Mouse (Mus musculus) CH12.LX (cell line): ENCODE measurements around the gene Cog2. TPM values are rescaled to one million over a fixed set of nuclear protein-coding genes. Genes with fewer than 3 reads are reported as not detected.
A peak's percentile ranks its signal among the peaks of the same experiment; 100 is the strongest.

Experiments used
- DNase-seq: peaks from one replicate; pipeline ENCODE4 v3.0.0-alpha.2; 2013; ENCODE audit errors: extremely low read depth
- H3K27ac ChIP-seq: 2 replicates; pipeline ENCODE4 v1.5.1; 2012; ENCODE audit warnings: low read depth, mild to moderate bottlenecking, control low read depth, moderate library complexity; ENCODE audit not compliant: insufficient read depth
- H3K27me3 ChIP-seq: replicated peaks from 2 replicates; pipeline ENCODE3; 2012; ENCODE audit warnings: inconsistent platforms
- H3K36me3 ChIP-seq, 2 experiments: replicated peaks in 1 of 2; 2 replicates each; pipeline versions ENCODE3 to v1.6.1; 2012; ENCODE audit warnings: inconsistent platforms in 1 of 2, low read length in 1 of 2, mild to moderate bottlenecking in 1 of 2, mixed read lengths in 1 of 2, moderate library complexity in 1 of 2; ENCODE audit not compliant: control insufficient read depth in 1 of 2, insufficient read depth in 1 of 2
- H3K4me1 ChIP-seq, 2 experiments: 2 replicates each; pipeline ENCODE4 v1.6.1; 2012; ENCODE audit warnings: inconsistent platforms in 1 of 2, moderate library complexity in 1 of 2; ENCODE audit not compliant: insufficient read depth in 2 of 2, control insufficient read depth in 1 of 2
- H3K4me2 ChIP-seq: 2 replicates; pipeline ENCODE4 v1.6.1; 2012; ENCODE audit warnings: low read depth, mild to moderate bottlenecking, control low read depth; ENCODE audit not compliant: poor library complexity, insufficient read depth, severe bottlenecking
- H3K4me3 ChIP-seq, 3 experiments: fragments of 150-350 bp in 1 of 3; sonication (generic) in 1 of 3; replicated peaks in 1 of 3; 2 replicates each; pipeline versions ENCODE3 to v1.5.1; 2011 to 2012; ENCODE audit warnings: low read depth in 2 of 3, low read length in 2 of 3, mild to moderate bottlenecking in 2 of 3, moderate library complexity in 2 of 3, control low read depth in 1 of 3, improper control_type of control experiment in 1 of 3, inconsistent platforms in 1 of 3, mixed read lengths in 1 of 3; ENCODE audit not compliant: poor library complexity in 1 of 3
- H3K79me2 ChIP-seq: replicated peaks from 2 replicates; pipeline ENCODE4 v1.6.1; 2012; ENCODE audit warnings: mild to moderate bottlenecking, moderate library complexity; ENCODE audit not compliant: control insufficient read depth, poor library complexity, insufficient read depth, severe bottlenecking; ENCODE audit errors: extremely low read depth
- H3K9ac ChIP-seq: 2 replicates; pipeline ENCODE4 v1.6.1; 2012; ENCODE audit warnings: low read depth, mild to moderate bottlenecking, control low read depth, moderate library complexity; ENCODE audit not compliant: insufficient read depth
- H3K9me3 ChIP-seq: replicated peaks from 2 replicates; pipeline ENCODE3; 2012; ENCODE audit warnings: low read length, inconsistent platforms, mixed read lengths
- CHD1 ChIP-seq: IDR thresholded peaks from 2 replicates; pipeline ENCODE4 v1.6.1; 2012; ENCODE audit warnings: low read depth, low read length, improper control_type of control experiment, inconsistent platforms
- CTCF ChIP-seq, 2 experiments: IDR thresholded peaks in 1 of 2; conservative IDR thresholded peaks in 1 of 2; 2 replicates each; pipeline ENCODE4 v1.5.1; 2011 to 2012; ENCODE audit warnings: low read depth in 2 of 2, low read length in 2 of 2, improper control_type of control experiment in 1 of 2, inconsistent platforms in 1 of 2, mild to moderate bottlenecking in 1 of 2, moderate library complexity in 1 of 2
- EP300 ChIP-seq: IDR thresholded peaks from 2 replicates; pipeline ENCODE4 v1.6.1; 2011; ENCODE audit warnings: low read length, improper control_type of control experiment
- HCFC1 ChIP-seq: IDR thresholded peaks from 2 replicates; pipeline ENCODE4 v1.6.1; 2012; ENCODE audit warnings: low read depth, mild to moderate bottlenecking, inconsistent platforms, low read length, improper control_type of control experiment
- JUND ChIP-seq: conservative IDR thresholded peaks from 2 replicates; pipeline ENCODE4 v1.6.1; 2011; ENCODE audit warnings: low read depth, low read length, improper control_type of control experiment
- KAT2A ChIP-seq: IDR thresholded peaks from 2 replicates; pipeline ENCODE4 v1.6.1; 2012; ENCODE audit warnings: low read length, improper control_type of control experiment, inconsistent platforms; ENCODE audit not compliant: insufficient replicate concordance
- MAFK ChIP-seq: IDR thresholded peaks from 2 replicates; pipeline ENCODE4 v1.6.1; 2011; ENCODE audit warnings: low read length, improper control_type of control experiment; ENCODE audit not compliant: insufficient replicate concordance
- MAX ChIP-seq: IDR thresholded peaks from 2 replicates; pipeline ENCODE4 v1.6.1; 2011; ENCODE audit warnings: low read length, improper control_type of control experiment
- MXI1 ChIP-seq: IDR thresholded peaks from 2 replicates; pipeline ENCODE4 v1.6.1; 2011; ENCODE audit warnings: mild to moderate bottlenecking, low read depth, low read length, improper control_type of control experiment
- MYC ChIP-seq: IDR thresholded peaks from 2 replicates; pipeline ENCODE4 v1.6.1; 2011; ENCODE audit warnings: low read depth, mild to moderate bottlenecking, improper control_type of control experiment, low read length
- NELFE ChIP-seq: IDR thresholded peaks from 2 replicates; pipeline ENCODE4 v1.6.1; 2011; ENCODE audit warnings: low read depth, low read length, improper control_type of control experiment
- NRF1 ChIP-seq: IDR thresholded peaks from 2 replicates; pipeline ENCODE4 v1.6.1; 2014; ENCODE audit warnings: low read depth, mild to moderate bottlenecking, inconsistent platforms, low read length, improper control_type of control experiment, moderate library complexity
- PAX5 ChIP-seq: IDR thresholded peaks from 2 replicates; pipeline ENCODE4 v1.6.1; 2012; ENCODE audit warnings: low read length, inconsistent platforms, mixed read lengths
- POLR2AphosphoS2 ChIP-seq: IDR thresholded peaks from 2 replicates; pipeline ENCODE4 v1.6.1; 2011; ENCODE audit warnings: low read depth, low read length, improper control_type of control experiment
- RCOR1 ChIP-seq: conservative IDR thresholded peaks from 2 replicates; pipeline ENCODE4 v1.6.1; 2012; ENCODE audit warnings: low read depth, mild to moderate bottlenecking, inconsistent platforms, low read length, improper control_type of control experiment
- SIN3A ChIP-seq: IDR thresholded peaks from 2 replicates; pipeline ENCODE4 v1.6.1; 2012; ENCODE audit warnings: low read length, improper control_type of control experiment, inconsistent platforms
- TBP ChIP-seq: conservative IDR thresholded peaks from 2 replicates; pipeline ENCODE4 v1.6.1; 2011; ENCODE audit warnings: low read depth, low read length, improper control_type of control experiment
- USF1 ChIP-seq: IDR thresholded peaks from 2 replicates; pipeline ENCODE4 v1.6.1; 2014; ENCODE audit warnings: low read depth, mild to moderate bottlenecking, inconsistent platforms, low read length, improper control_type of control experiment
- USF2 ChIP-seq: conservative IDR thresholded peaks from 2 replicates; pipeline ENCODE4 v1.6.1; 2011; ENCODE audit warnings: low read depth, low read length, improper control_type of control experiment
- ZC3H11A ChIP-seq: IDR thresholded peaks from 2 replicates; pipeline ENCODE4 v1.6.1; 2012; ENCODE audit warnings: low read depth, mild to moderate bottlenecking, inconsistent platforms, low read length, improper control_type of control experiment
- ZKSCAN1 ChIP-seq: IDR thresholded peaks from 2 replicates; pipeline ENCODE4 v1.6.1; 2012; ENCODE audit warnings: low read depth, inconsistent platforms, low read length, improper control_type of control experiment, borderline replicate concordance
- ZMIZ1 ChIP-seq: IDR thresholded peaks from 2 replicates; pipeline ENCODE4 v1.6.1; 2012; ENCODE audit warnings: low read depth, mild to moderate bottlenecking, inconsistent platforms, low read length, improper control_type of control experiment
- ZNF384 ChIP-seq: IDR thresholded peaks from 2 replicates; pipeline ENCODE4 v1.6.1; 2012; ENCODE audit warnings: low read depth, low read length, improper control_type of control experiment, inconsistent platforms
- dilution Hi-C: fragments of 300-500 bp; cut with MboI; formaldehyde crosslinking; loops from 2 replicates; pipeline ENCODE4 v1.14.3; 2020; ENCODE audit warnings: low sequenced_read_pairs; ENCODE audit not compliant: extremely low pct_unique_long_range_greater_than_20kb, extremely low pct_ligation_motif_present
- in situ Hi-C: fragments of 300-500 bp; cut with MboI; formaldehyde crosslinking; loops from 3 replicates; pipeline ENCODE4 v1.14.3; 2019; ENCODE audit warnings: low sequenced_read_pairs, low pct_ligation_motif_present, low pct_unique_long_range_greater_than_20kb, mixed read lengths
- polyA plus RNA-seq: library from polyadenylated mRNA; unstranded; fragments of >175 nt; gene quantifications from 2 replicates; pipeline ENCODE4 v1.2.1, GENCODE M21; 2012; ENCODE audit warnings: low read depth; ENCODE audit not compliant: insufficient read length
- total RNA-seq, 2 experiments: library from RNA; depleted of rRNA; stranded (reverse); fragments of 300-350 nt in 1 of 2; fragments of >200 nt in 1 of 2; gene quantifications; 2 replicates each; pipeline ENCODE4 v1.2.3; 2012 to 2014

Cog2 gene
- total and polyA plus RNA-seq, 3 experiments, result 41.8 to 56.7 (median 55.5) TPM

DNA sequence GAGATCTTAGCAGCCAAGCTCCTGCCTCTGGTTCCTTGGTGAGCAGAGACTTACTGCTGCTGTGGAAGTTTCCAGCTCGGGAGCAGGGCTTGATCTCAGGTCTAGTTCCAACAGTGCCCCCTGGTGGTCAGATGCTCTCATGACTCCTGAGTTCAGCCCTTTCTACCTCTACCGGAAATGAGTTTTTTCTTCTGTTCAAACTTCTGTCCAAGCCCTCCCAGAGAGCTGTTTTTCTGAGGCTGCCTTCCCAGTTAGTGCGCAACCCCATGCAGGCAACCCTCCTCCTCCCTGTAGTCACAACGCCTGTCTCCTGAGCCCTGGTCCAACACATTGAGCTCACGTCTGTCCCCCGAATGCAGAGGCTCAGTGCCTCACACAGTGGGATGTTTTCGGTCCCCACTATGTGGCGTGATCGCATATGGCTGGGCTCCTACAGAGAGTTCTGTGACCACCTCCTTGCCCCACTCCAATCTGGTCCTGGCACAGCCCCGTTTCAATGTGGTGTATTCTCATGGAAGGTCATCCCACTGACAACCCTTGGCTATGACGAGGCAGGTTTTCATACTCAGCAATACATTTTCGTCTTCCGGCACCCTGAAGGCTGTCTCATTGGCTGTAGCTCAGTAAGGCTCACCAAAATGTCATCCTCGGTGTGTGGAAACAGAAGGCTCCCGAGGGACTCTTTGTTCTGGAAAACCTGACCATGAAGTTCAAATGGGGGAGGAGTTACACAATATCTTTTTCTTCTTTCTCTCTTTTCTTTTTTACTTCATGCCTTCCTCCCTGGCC lies 53.2 kb downstream of the Cog2 start (continued):
- no peak for TF ChIP-seq PAX5
- no peak for TF ChIP-seq ZC3H11A
- no peak; the same call in 1 of the 2 replicates for TF ChIP-seq HCFC1
- TF ChIP-seq MAX, result peak; percentile 21; the same call in 1 of the 2 replicates
- no peak for TF ChIP-seq USF2
- TF ChIP-seq ZKSCAN1, result peak; percentile 93
- TF ChIP-seq ZNF384, result peak; percentile 89
- TF ChIP-seq POLR2AphosphoS2, result no peak
- TF ChIP-seq MAFK, result 0 out of 2 replicates have a peak, but pooled peaks have one; percentile 38
- no peak; the same call in 1 of the 2 replicates for TF ChIP-seq CHD1
- TF ChIP-seq CTCF (conservative IDR thresholded peaks at IDR 0.05 in 1 of 2, IDR thresholded peaks at IDR 0.05 in 1 of 2; ENCODE audit: low read depth in 2 of 2, low read length in 2 of 2), result peak; percentile 81 to 89
- 0 out of 2 replicates have a peak, but pooled peaks have one; percentile 17 for TF ChIP-seq KAT2A
- TF ChIP-seq TBP, result peak; percentile 55; the same call in 1 of the 2 replicates
- peak; percentile 45 for TF ChIP-seq EP300
- TF ChIP-seq NRF1, result no peak; the same call in 1 of the 2 replicates

DNA sequence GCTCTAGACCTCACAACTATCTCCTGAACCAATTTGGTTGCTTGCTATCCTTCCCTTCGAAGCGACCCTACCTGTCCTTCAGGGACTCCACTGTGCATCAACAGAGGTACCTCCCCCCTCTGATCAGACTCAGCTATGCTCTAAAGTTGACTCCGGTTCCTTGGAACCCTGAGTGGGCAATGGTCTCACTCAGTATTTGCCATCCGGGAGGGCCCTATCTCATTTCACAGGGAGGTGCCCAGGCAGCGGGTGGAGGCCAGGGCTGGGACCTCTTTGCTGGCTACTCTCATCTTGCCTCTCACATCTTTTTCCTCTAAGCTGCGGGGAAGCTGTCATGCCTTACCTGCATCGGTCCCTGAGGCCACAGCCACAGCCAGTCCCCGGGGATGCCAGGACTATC lies 55.2 kb downstream of the Cog2 start, which contains the start of gene Capn9:
Capn9 (plus strand) TSS at position 301 of the 400 bp plus-strand sequence.
- Histone ChIP-seq H3K9me3 (peaks cover 3% of the 10 kb centered on the region), H3K27ac (no peak within 1 kb of the TSS), H3K27me3 (peaks cover 6% of the 10 kb centered on the region), H3K9ac (no peak within 1 kb of the TSS), H3K4me1 (peaks cover 10 to 28% of the 10 kb centered on the region in 2 experiments), H3K4me3 (no peak within 1 kb of the TSS), H3K36me3 (no peaks in the 10 kb centered on the region), H3K79me2 (no peaks in the 10 kb centered on the region), H3K4me2 (no peak within 1 kb of the TSS)
- no peak for DNase-seq
- in situ Hi-C loops (no loop called here), dilution Hi-C loops (no loop called here)
- TF ChIP-seq CTCF (conservative IDR thresholded peaks at IDR 0.05 in 1 of 2, IDR thresholded peaks at IDR 0.05 in 1 of 2; ENCODE audit: low read depth in 2 of 2, low read length in 2 of 2) (no peak), ZMIZ1 (no peak), USF1 (no peak), SIN3A (no peak), MYC (no peak), NRF1 (no peak), RCOR1 (no peak), NELFE (no peak), JUND (no peak), MXI1 (no peak), MAFK (no peak)
